Mouse (Mus musculus) liver, embryonic 14.5 days (tissue): Measurements from ENCODE around the gene Slc46a3. TPM values are rescaled to one million over a fixed set of nuclear protein-coding genes. Genes with fewer than 3 reads are reported as not detected.

Source experiments
- ATAC-seq: fragments of 200-750 bp; cut with Nextera tagmentation; 2 replicates; pipeline ENCODE4 v1.8.0; 2017; ENCODE audit warnings: moderate number of reproducible peaks, mild to moderate bottlenecking, moderate library complexity; ENCODE audit not compliant: insufficient read depth
- DNase-seq, 3 experiments: peaks; one replicate each; pipeline ENCODE4 v3.0.0-alpha.2; 2012 to 2013; ENCODE audit warnings: low read depth in 3 of 3, low spot score in 3 of 3
- H3K27ac ChIP-seq: fragments of 300-500 bp; sonication (generic); 2 replicates; pipeline ENCODE4 v1.5.1; 2014; ENCODE audit warnings: moderate library complexity, mild to moderate bottlenecking, control low read depth, inconsistent platforms
- H3K27me3 ChIP-seq: fragments of 300-500 bp; sonication (generic); 2 replicates; pipeline ENCODE4 v1.6.1; 2014; ENCODE audit warnings: mild to moderate bottlenecking, low read length, moderate library complexity; ENCODE audit not compliant: control insufficient read depth, insufficient read depth
- H3K36me3 ChIP-seq: fragments of 300-500 bp; sonication (generic); replicated peaks from 2 replicates; pipeline ENCODE4 v1.6.1; 2014; ENCODE audit warnings: low read depth; ENCODE audit not compliant: control insufficient read depth, insufficient read depth
- H3K4me1 ChIP-seq, 2 experiments: fragments of 200-500 bp in 1 of 2; fragments of 300-500 bp in 1 of 2; sonication (generic) in 1 of 2; replicated peaks; 2 replicates each; pipeline ENCODE4 v1.6.1; 2012 to 2014; ENCODE audit warnings: antibody characterized with exemption in 1 of 2, inconsistent platforms in 1 of 2, low read length in 1 of 2; ENCODE audit not compliant: control insufficient read depth in 2 of 2, insufficient read depth in 2 of 2
- H3K4me2 ChIP-seq: fragments of 300-500 bp; sonication (generic); 2 replicates; pipeline ENCODE4 v1.6.1; 2014; ENCODE audit warnings: low read depth, mild to moderate bottlenecking, control low read depth, moderate library complexity
- H3K4me3 ChIP-seq, 2 experiments: fragments of 200-500 bp in 1 of 2; fragments of 300-500 bp in 1 of 2; sonication (generic) in 1 of 2; 2 replicates each; pipeline ENCODE4 v1.5.1; 2012 to 2014; ENCODE audit warnings: low read depth in 2 of 2, low read length in 2 of 2, mild to moderate bottlenecking in 2 of 2, control low read depth in 1 of 2, inconsistent platforms in 1 of 2, moderate library complexity in 1 of 2; ENCODE audit not compliant: insufficient read depth in 1 of 2
- H3K9ac ChIP-seq: fragments of 300-500 bp; sonication (generic); replicated peaks from 2 replicates; pipeline ENCODE4 v1.6.1; 2014; ENCODE audit warnings: mild to moderate bottlenecking, control low read depth, moderate library complexity
- H3K9me3 ChIP-seq: fragments of 300-500 bp; sonication (generic); 2 replicates; pipeline ENCODE4 v1.6.1; 2016; ENCODE audit warnings: low read length, mixed read lengths; ENCODE audit not compliant: control insufficient read depth
- CTCF ChIP-seq: IDR thresholded peaks from 2 replicates; pipeline ENCODE4 v1.5.1; 2016; ENCODE audit warnings: antibody characterized with exemption, low read depth, control low read depth
- EP300 ChIP-seq: IDR thresholded peaks from 2 replicates; pipeline ENCODE4 v1.6.1; 2016; ENCODE audit warnings: antibody characterized with exemption, low read depth
- WGBS: fragments of 180-500 bp; shearing (Covaris S2); extraction: QIAGEN DNeasy Blood & Tissue Kit; methylation state at CpG from one replicate; pipeline ENCODE4 v1.1.7; 2014; ENCODE audit not compliant: insufficient replicate concordance; 5-methylcytosine and 5-hydroxymethylcytosine counted together
- polyA plus RNA-seq, 2 experiments: library from polyadenylated mRNA; depleted of rRNA in 1 of 2; stranded (reverse) in 1 of 2; unstranded in 1 of 2; fragments of >200 nt; fragmentation: Nextera tagmentation in 1 of 2; extraction: Ambion mirVana in 1 of 2; gene quantifications; 2 replicates each; pipeline versions ENCODE4 v1.2.1 to v1.2.3; 2012 to 2014

Slc46a3 gene
- polyA plus RNA-seq, 2 experiments: 16.1 to 17.6 TPM

- Histone ChIP-seq H3K4me1 (no peaks in the 10 kb centered on the region), H3K36me3 (no peaks in the 10 kb centered on the region), H3K27me3 (no peaks in the 10 kb centered on the region), H3K4me2 (no peak overlapping the region), H3K9me3 (no peaks in the 10 kb centered on the region; the same call in 1 of the 2 replicates), H3K9ac (no peak overlapping the region), H3K4me3 (no peak overlapping the region), H3K27ac (no peak overlapping the region)
- ATAC-seq (no peak), DNase-seq (no peak)
- no peak for TF ChIP-seq EP300
- no peak for TF ChIP-seq CTCF
- WGBS: 33% methylated on average over 3 of the region's 3 CpGs
These were observed 49.3 kb downstream of the Slc46a3 start for GRCm38 (mm10) chr5:147845319-147845718.

GRCm38 (mm10) chr5:147843340-147843739 is 51.3 kb downstream of the Slc46a3 start:
- H3K4me1 ChIP-seq: no peaks in the 10 kb centered on the region
- no peaks in the 10 kb centered on the region for H3K36me3 ChIP-seq
- no peak overlapping the region for H3K9ac ChIP-seq
- H3K4me2 ChIP-seq: no peak overlapping the region
- ATAC-seq (no peak), DNase-seq (no peak)
- no peaks in the 10 kb centered on the region for H3K27me3 ChIP-seq
- TF ChIP-seq EP300 (no peak), CTCF (no peak)
- no peaks in the 10 kb centered on the region for H3K9me3 ChIP-seq
- H3K4me3 ChIP-seq: no peak overlapping the region
- WGBS: 53% methylated on average over 7 of the region's 7 CpGs
- H3K27ac ChIP-seq: no peak overlapping the region

GRCm38 (mm10) chr5:147839418-147839817 is 55.2 kb downstream of the Slc46a3 start:
- 52% methylated on average over 12 of the region's 12 CpGs for WGBS
- H3K36me3 ChIP-seq: no peaks in the 10 kb centered on the region
- H3K4me2 ChIP-seq: no peak overlapping the region
- peaks cover 2% of the 10 kb centered on the region; the same call in 1 of the 2 replicates for H3K27me3 ChIP-seq
- ATAC-seq: no peak
- no peaks in the 10 kb centered on the region for H3K4me1 ChIP-seq
- TF ChIP-seq CTCF (no peak), EP300 (no peak)
- H3K27ac ChIP-seq: no peak overlapping the region
- DNase-seq: no peak
- H3K9ac ChIP-seq: no peak overlapping the region
- no peaks in the 10 kb centered on the region for H3K9me3 ChIP-seq
- no peak overlapping the region for H3K4me3 ChIP-seq

GRCm38 (mm10) chr5:147834841-147835500 is 59.6 kb downstream of the Slc46a3 start:
- no peak overlapping the region for H3K4me2 ChIP-seq
- ATAC-seq: no peak
- no peaks in the 10 kb centered on the region for H3K9me3 ChIP-seq
- TF ChIP-seq CTCF (no peak), EP300 (no peak)
- H3K9ac ChIP-seq: no peak overlapping the region
- H3K4me3 ChIP-seq: no peak overlapping the region
- no peak overlapping the region for H3K27ac ChIP-seq
- no peak for DNase-seq
- H3K27me3 ChIP-seq: peaks cover 2% of the 10 kb centered on the region
- WGBS: 16% methylated on average over 17 of the region's 17 CpGs
- no peaks in the 10 kb centered on the region for H3K4me1 ChIP-seq
- H3K36me3 ChIP-seq: no peaks in the 10 kb centered on the region

- Histone ChIP-seq H3K27ac (no peak overlapping the region), H3K9ac (no peak overlapping the region), H3K4me3 (no peak overlapping the region), H3K4me2 (no peak overlapping the region), H3K9me3 (no peaks in the 10 kb centered on the region), H3K27me3 (peaks cover 2% of the 10 kb centered on the region), H3K36me3 (no peaks in the 10 kb centered on the region), H3K4me1 (no peaks in the 10 kb centered on the region)
- ATAC-seq (no peak), DNase-seq (no peak)
- 35% methylated on average over 14 of the region's 14 CpGs for WGBS
- TF ChIP-seq EP300: no peak
- TF ChIP-seq CTCF: no peak
These were observed 61.8 kb downstream of the Slc46a3 start for GRCm38 (mm10) chr5:147832842-147833241.
